Mouse (Mus musculus): ENCODE results near the gene Exo5. TPM values are rescaled to one million over a fixed set of nuclear protein-coding genes. Genes with fewer than 3 reads are reported as not detected.
A peak's percentile ranks its signal among the peaks of the same experiment; 100 is the strongest.

Exo5 gene
- total RNA-seq, 2 experiments from 2014 or later: 9.4 to 10.1 TPM

DNA sequence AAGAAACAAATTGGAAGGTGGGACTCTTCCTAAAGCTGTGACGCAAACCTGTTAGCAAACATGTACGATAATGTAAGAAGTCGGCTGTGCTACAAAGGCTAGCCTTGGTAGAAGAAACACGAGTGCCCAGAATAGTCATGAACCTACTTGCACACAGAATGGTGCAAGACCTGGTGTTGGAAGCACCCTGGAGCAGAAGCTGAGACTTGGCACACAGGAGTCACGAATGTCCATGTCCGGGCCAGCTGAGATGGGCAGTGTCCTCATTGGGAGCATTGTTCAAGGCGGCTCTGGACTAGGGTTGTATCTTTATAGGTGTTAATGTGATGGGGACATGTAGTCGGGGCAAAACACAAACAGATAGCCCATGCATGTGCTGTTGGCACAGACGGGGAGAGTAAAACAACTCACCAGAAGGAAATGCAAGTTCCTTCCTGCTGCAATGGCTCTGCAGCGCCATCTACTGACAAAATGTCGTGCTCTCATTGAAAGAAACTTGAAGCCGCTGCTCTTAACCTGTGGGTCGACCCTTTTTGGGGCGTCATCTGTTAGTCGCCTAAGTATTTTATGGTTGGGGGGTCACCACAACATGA, 15.2 kb downstream of the Exo5 start:
- DNase-seq (ENCODE audit: low spot score in 2 of 2): peak; percentile 40 to 50

DNA sequence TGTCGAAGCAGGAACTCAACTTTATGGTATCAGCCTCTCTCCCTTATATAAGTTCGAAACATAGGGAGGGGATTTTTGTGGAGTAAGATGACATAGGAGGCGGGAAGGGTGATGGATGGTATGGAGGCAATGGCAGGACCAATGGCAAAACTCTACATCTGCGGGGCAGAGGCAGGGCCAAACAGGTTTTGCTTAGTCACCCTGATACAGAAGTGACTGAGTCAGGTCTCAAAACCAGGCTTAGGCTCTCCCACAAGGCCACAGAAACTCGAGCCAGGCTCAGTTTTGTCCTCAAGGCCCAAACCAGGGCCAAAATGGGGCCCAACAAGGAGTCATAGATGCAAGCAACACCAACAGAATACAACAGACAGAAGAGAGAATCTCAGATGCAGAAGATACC, 19.2 kb downstream of the Exo5 start:
- no peak for DNase-seq (ENCODE audit: low spot score in 2 of 2)

DNA sequence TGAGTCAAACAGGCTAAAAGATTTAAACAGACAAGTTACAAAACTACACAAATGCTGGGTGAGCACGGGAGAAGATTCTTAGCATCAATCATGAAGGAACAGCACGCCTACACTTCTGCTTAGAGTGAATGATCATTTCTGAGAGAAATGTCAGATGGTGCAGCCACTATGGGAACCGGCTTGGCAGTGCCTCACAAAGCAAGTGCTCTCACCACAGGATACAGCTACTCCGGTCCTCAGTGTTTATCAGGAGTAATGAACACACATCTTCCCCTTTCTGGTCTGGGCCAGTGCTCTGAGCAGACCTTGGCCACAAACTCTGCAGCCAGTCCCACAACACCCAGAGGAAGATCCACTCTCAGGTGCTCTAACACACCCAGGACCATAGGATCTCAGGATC, 20.3 kb downstream of the Exo5 start:
- no peak for DNase-seq (ENCODE audit: low spot score in 2 of 2)

DNA sequence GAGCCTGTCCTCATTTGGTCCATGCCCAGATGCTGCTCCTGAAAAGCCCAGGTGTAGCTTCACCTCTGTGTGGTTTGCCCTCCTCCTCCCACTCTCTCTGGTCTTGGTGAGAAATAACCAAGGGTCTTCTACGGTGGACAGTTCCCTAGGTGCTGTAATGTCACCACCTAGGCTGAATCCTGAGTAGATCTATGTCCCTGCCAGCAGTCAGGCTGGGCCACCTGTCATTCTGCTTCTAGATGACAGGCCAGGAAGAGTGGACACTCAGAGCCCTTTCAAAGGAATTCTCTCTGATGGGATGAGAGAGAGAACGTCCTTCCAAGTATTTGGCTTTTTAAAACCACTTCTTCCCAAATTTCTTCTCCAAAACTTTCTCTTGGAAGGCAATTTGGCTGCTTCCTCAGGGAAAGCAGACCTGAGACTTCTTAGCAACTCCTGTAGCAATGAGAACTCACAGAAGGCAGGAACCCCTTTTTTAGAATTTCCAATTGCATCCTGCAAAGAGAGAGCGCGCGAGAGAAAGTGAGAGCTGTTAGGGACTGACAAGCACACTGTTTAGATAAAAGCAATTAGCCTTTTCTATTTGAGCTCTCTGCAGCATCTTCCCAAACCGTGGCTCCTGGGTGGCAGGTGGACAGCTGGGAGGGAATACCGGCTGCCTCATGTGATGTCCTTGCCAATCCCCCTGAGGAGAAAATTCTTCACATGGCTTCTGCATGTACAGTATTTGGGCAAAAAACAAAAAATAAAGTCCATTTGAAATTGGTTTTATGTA, 28.8 kb downstream of the Exo5 start:
- no peak for DNase-seq (ENCODE audit: low spot score in 2 of 2)

DNA sequence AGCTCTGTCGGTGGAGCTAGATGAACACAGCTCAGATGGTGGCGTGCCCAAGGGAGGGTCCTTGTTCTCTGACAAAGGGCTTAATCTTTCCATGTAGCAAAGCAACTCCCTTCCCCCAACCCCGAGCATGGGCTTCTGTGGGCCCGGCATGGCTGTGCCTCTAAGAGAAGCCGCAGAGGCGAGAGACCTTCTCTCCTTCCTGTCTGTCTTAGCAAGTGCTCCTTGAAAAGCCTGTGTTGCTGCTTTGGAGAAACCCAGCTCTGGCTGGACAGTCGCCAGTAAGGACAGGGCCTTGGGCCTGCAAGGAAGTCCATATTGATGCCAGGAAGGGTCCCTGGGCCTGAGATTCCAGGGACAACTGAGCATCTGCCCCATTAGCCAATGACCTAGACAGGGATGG, 29.6 kb downstream of the Exo5 start:
- DNase-seq (ENCODE audit: low spot score in 2 of 2): no peak

DNA sequence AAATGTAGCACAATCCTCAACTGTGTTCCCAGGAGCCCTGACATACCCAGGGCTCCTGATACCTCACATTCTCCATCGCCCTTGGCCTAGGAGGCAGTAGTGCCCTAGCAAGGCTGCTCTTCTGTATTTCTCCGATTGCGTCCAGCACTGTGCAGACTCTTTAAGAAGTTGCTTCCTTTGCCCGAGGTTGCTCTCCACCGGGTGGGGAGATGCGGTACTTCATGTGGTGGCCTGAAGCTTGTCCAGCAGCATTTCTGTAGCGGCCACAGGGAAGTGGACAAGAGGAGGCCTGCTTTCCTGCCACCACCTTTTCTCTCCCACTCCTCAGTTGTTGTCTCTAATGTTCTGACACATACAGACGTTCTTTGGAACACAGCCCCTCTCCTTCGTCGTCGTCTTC, 30.2 kb downstream of the Exo5 start:
- DNase-seq (ENCODE audit: low spot score in 2 of 2): no peak

DNA sequence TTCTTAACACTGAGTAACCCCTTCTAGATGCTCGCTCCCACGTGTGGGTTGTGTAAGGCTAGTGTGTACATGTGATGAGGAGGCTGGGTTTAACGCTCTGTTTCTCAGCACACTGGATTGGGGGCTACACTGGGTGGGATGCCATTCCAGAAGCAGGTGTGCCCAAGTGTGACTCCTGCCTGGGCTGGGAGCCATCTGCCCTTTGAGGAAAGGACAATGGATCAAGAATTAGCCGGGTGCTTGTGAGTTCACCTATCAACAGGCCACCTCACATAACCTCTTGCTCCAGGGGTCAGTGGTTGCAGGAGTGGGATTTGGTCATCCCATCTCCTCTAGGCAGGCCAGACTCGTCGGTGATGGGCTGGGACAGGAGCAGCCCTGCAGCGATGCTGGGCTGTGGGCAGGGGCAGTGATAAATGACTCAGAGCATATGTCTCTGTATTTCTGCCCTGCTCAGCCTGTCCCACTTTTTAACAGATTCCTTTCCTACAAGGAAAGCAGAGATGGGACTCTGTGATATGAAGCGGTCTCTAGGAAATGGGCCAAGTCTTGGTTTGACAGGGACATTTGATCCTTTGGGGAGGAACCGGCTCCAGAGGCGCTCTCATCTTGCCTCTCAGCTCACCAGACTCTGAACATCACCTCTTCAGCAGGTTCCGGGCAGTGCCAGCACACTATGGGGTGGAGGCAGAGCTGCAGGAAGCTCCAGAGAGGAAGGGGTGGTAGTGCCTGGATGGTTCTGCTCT, 31.0 kb downstream of the Exo5 start:
- DNase-seq (ENCODE audit: low spot score in 2 of 2): no peak

DNA sequence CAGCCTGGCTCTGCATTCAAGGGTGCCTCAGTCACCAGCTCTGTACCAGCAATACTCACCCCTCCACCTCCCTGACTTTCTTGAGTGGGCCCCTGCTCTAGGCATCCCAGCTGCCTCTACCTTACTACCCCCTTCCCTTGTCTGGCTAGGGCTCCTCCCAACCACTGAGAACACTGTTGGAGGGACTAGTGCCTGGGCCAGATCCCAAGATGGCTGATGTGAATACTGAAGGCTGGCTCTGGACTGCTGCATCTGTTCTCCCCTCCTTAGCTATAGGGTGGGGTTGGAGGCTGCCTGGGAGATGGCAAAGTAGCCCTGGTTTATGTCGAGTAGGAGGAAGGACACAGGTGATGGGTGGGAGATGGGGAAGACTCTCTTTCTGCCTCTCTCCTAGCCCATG, 32.3 kb downstream of the Exo5 start:
- DNase-seq (ENCODE audit: low spot score in 2 of 2): no peak

DNA sequence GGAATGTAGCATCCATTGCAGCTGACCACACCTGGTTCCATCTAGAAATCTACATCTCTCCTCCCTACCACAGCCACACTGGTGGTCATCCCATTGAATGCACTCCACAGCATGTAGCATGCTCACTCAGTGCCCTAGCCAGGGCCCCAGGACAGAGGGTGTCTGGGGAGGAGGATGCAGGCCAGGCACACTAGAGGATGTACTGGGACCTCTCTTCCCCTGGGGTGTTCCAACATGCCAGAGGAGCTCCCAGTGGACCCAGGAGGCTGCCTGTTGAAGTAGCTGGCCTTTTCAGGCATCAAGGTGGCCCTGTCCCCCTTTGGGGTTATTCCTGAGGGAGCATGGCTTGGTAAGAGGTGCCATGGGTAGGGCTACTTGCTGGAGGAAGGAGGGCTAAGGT, 32.9 kb downstream of the Exo5 start:
- no peak for DNase-seq (ENCODE audit: low spot score in 2 of 2)

DNA sequence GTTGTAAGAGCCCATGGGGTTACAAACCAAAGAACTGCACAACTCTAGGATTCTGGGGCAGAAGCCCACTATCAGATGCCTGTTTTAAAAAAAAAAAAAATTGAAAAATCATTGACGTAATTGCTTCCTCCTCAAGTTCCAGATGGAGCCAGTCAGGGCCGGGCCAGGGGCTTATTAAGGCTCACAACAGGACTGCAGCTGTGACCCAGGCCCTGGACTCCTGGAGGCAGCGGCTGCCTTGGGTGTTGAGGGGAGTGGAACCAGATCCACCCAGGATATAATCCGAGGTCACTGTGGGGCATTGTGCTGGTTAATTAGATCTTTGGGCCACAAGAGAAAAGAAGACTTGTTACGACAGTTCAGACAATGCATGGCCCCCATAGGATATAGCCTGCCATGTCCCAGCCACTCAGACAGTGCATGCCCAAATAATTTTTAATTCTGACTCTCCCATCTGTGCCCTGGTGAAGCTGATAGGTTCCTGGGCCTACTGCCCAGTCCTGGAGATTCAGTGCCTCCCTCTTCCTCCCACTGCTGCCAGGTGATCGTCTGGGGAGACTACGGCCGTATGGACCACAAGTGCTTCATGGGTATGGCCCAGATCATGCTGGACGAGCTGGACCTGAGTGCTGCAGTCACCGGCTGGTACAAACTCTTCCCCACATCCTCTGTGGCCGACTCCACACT, 33.9 kb downstream of the Exo5 start:
- DNase-seq (ENCODE audit: low spot score in 2 of 2): no peak

DNA sequence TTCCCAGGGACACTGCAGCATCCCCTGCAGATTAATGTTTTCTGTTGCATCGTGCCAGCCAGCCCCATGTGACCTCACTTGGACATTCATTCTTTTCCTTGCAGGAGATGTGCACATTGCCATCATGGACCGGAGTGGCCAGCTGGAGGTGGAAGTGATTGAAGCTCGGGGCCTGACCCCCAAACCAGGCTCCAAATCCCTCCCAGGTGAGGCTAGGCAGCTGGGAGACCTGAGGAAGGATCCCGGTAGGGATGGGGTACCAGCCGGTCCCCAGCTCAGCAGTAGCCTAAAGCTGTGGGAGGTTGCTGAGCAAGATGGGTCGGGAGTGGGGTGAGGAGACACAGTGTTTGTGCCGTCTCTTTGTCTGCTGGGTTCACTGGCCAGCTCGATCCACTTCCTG, 35.9 kb downstream of the Exo5 start:
- no peak for DNase-seq (ENCODE audit: low spot score in 2 of 2)

DNA sequence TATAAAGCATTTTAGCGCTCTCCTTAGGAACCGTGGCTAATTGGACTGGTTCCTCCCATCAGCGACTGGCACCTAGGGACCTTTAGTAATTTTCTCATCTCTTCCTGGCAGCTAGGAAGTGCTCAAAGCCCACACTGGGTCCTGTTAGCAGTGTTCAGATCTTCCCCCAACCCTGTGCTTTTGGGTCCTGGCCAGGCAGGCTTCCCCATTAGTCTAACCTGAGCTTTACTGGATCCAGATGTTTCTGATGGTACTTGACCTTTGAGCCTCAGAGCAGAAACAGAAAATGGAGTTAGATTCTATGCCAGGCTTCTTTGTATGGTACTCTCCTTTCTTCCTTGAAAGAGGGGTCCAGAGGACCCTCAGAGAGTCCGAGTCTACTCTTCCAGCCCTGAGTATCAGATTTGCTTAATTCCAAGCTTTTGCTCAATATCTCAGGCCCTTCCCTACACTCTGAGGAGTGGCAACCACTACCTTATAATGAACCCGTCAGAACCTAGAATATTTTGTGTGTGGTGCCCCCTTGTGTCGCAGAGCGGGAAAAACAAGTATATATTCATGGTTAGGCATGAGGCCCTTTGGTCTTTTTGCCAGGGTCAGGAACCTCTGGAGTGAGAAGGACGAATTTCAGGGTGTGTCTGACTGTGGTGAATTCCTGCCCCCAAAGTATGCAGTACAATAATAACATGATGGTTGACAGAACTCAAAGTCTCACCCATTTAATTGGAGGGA, 37.3 kb downstream of the Exo5 start:
- peak; percentile 50 to 67 for DNase-seq (ENCODE audit: low spot score in 2 of 2)

DNA sequence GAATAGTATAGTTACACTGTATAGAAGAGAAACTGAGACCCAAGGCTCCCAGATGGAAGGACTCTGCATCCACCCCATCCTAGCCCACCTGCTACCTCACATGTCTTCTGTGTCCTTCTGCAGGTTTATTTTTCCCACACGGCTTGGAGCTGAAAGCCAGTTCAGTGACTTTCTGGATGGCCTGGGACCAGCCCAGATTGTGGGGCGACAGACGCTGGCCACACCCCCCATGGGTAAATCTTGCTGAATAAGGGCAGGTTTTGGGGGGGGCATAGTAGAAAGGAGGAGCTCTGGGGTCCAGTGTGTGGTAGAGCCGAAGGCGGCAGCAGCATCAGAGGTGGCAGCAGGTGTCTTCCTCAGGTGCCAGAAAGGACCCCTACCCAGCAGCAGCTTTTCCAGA, 38.0 kb downstream of the Exo5 start:
- no peak for DNase-seq (ENCODE audit: low spot score in 2 of 2)

DNA sequence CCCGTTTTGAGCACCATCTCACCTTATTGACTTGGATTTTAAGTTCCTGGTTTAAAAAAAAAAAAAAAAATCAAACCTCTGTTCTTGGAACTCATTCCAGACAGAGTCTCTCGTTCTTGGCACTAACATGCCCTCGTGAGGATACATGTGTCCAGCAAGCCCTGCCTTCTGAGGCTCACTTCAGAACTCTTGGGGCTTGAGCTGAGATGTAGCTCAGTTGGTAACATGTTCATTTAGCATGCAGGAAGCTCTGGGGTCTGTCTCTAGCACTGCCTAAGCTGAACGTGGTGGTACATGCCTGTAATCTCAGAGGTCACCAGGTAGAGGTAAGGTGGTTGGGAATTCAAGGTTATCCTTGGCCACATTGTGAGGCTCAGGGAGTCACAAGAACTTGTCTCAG, 38.7 kb downstream of the Exo5 start:
- DNase-seq (ENCODE audit: low spot score in 2 of 2): no peak

DNA sequence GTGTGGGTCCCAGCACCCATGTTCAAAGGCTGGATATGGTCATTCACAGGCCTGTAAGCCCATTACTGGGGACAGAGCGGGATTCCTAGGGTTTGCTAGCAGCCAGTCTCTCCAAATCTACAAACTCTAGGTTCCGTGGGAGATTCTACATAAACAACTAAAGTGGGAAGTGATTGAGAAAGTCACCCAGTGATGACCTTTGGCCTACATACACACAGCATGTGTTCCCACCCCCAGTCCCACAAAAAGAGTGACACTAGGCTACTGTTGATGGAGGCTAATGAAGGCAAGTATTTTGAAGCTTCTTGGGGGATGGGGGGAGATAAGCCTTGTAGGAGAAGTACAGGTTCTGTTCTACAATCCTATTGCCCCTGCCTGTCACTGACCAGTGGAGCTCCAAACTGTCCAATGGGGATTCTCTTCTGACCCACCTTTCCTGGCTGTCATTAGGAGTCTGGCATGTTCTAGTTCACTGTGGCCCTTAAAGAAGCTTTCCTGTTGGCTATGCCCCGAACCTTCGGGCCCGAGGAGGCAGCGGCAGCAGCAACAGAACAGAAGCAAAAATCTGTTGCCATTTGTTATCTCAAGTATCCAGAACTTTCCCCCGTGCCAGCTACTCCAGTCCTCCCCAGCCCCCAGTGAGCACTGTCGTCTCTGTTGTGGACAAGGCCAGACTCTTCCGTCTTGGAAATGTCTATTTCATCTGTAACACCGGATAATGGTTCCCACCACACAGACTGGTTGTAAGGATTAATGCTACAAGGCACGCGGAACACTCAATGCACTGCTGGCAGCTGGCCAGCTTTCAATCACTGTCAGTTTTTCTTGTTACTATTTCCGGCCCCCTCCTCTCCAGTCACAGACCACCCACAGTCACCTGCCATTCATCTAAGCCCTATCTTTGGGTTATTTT, 39.4 kb downstream of the Exo5 start:
- no peak for DNase-seq (ENCODE audit: low spot score in 2 of 2)

DNA sequence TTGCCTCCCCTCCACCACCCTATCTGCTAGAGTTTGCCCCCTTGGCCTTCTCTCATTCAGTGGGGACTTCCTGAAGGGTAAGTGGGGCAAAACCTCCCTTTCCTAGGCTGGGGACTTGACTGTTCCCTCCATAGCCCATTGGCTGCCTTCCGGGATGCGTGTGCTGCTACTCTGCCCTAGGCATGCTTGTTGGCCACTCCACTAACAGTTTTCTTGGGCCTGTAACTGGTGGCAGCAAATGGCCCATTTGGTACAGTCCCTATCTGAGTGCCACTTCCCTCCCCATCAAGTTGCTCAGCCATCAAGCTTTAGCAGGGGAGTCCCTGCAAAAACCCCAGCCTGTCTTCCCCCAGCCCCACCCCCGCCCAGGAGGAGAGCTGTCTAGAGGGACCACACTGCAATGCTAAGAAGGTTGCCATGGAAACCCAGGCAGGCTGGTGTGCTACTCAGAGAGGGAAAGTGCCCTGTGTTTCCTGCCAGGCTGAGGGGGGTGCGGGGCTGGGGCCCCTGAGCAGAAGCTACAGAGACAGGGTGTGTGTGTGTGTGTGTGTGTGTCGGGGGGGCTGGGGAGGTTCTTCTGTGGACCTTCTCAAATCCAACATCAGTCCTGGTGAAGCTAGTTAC, 42.7 kb downstream of the Exo5 start:
- peak in 1 of 2 experiments; percentile 49 for DNase-seq (ENCODE audit: low spot score in 2 of 2)

DNA sequence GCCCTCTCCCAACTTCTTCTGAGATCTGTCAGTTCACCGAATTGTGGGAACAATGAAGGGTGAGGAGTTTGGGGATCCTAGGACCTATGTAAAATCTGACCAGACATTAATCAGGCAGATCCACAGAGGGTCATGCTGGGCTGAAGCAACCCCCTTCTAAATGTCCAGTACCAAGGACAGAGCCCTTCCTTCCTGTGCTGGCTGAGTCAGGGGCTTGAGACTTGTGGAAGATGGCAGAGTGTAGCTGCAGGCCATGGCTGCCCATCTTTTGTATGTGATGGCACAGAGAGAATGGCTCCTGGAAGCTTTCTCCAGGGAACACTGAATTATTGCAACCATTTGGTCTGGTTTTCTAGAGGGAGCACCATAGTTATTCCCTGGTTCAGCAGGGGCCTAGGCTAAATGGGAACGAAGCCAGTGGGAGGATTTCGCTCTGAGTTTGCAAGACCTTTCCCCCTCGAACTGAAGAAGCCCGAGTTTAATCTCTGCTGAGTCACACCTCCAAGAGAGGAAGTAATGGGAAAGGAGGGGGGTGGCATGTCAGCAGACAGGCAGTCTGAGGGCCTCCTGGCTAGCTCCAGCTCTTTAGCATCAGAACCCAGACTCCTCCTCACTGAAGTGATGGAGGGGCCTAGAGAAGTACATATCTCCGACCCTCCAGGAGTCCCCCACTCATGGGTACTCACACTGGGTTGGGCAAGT, 43.9 kb downstream of the Exo5 start:
- DNase-seq (ENCODE audit: low spot score in 2 of 2): no peak

DNA sequence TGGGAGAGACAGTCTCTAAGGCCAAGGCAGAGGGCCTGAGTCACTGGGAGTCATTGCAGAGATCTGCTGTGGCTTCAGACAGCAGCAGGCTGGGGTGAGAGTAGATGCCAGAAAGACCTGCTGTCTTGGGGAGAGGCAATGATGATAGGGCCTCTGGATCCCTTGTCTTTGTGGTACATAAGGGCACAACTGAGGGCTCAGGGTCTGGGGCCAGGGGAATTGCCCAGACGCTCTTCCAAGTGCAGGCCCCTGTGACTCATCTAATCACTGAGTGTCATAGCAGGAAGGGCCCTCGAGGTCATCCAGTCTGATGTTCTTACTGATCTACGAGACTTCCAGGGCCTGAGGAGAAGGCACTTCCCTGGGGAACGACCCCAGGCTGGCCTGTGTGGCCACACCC, 45.4 kb downstream of the Exo5 start:
- no peak for DNase-seq (ENCODE audit: low spot score in 2 of 2)

DNA sequence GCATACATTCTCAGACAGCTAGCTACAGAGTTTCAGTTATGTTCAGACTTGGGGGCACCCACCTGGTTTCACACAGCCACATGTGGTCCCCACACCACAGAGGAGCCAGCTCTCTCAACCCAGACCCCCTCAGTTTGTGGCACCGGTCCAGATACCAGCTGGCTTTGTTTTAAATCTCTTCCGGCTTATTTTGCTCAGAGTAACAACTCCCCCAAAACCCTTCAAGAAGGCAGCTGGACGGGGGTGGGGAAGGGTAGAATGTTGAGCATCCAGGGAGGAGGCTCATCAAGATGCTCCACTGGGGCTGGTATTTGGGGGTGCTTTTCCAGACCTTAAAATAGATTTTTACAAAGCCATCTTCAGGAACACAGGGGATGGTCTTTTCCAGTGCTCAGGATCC, 46.1 kb downstream of the Exo5 start:
- DNase-seq (ENCODE audit: low spot score in 2 of 2): no peak
